Mouse (Mus musculus): ENCODE results near the gene Rcor2. TPM values are rescaled to one million over a fixed set of nuclear protein-coding genes. Genes with fewer than 3 reads are reported as not detected.
A peak's percentile ranks its signal among the peaks of the same experiment; 100 is the strongest.

Gene Rcor2
- polyA plus RNA-seq, 2 experiments: 0.36 to 1.7 TPM

DNA sequence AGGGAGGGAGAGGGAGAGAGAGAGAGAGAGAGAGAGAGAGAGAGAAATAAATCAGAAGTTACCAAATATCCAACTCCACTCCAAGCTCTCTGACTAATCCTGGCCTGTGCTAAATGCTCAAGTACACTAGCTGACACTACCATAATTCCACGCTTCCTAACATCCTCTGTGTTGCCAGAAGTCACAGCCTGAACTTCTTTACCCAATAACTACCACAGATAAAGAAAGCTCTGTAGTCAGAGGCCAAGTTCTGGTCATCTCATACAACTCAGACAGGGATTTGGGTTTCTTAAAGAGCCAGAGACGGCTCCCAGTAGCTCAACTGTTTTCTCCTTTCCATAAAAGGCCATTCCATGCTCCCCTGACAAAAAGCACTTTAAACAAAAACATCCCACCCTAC is 37.7 kb downstream of the Rcor2 start:
- Histone ChIP-seq H3K9me3 (ENCODE audit: control insufficient read depth, low read length) (no peaks in the 10 kb centered on the region), H3K36me3 (replicated peaks; ENCODE audit: control insufficient read depth, insufficient read depth, low read depth) (no peaks in the 10 kb centered on the region), H3K4me3 (ENCODE audit: insufficient read depth in 1 of 2, low read depth in 2 of 2, low read length in 2 of 2) (no peak overlapping the region), H3K4me1 (replicated peaks; ENCODE audit: control insufficient read depth in 2 of 2, insufficient read depth in 2 of 2, low read length in 1 of 2) (peaks cover 46 to 53% of the 10 kb centered on the region in 2 experiments), H3K27me3 (ENCODE audit: control insufficient read depth, insufficient read depth, low read length) (no peaks in the 10 kb centered on the region), H3K27ac (no peak overlapping the region), H3K9ac (replicated peaks) (no peak overlapping the region), H3K4me2 (ENCODE audit: low read depth) (no peak overlapping the region)
- TF ChIP-seq EP300 (IDR thresholded peaks at IDR 0.05; ENCODE audit: low read depth) (no peak), CTCF (IDR thresholded peaks at IDR 0.05; ENCODE audit: low read depth) (no peak)
- ATAC-seq (ENCODE audit: insufficient read depth): no peak
- 70% methylated on average over 2 of the region's 2 CpGs for whole genome bisulfite sequencing (ENCODE audit: insufficient replicate concordance)
- DNase-seq (ENCODE audit: low read depth in 3 of 3, low spot score in 3 of 3): no peak

- H3K27ac ChIP-seq: no peak overlapping the region; the same call in 1 of the 2 replicates
- ATAC-seq (ENCODE audit: insufficient read depth): peak; percentile 19; the same call in 1 of the 2 replicates
- H3K27me3 ChIP-seq (ENCODE audit: control insufficient read depth, insufficient read depth, low read length): no peaks in the 10 kb centered on the region
- no peaks in the 10 kb centered on the region for H3K9me3 ChIP-seq (ENCODE audit: control insufficient read depth, low read length)
- H3K36me3 ChIP-seq (replicated peaks; ENCODE audit: control insufficient read depth, insufficient read depth, low read depth): no peaks in the 10 kb centered on the region
- peaks cover 55 to 61% of the 10 kb centered on the region in 2 experiments for H3K4me1 ChIP-seq (replicated peaks; ENCODE audit: control insufficient read depth in 2 of 2, insufficient read depth in 2 of 2, low read length in 1 of 2)
- 42% methylated on average over 10 of the region's 11 CpGs for WGBS (ENCODE audit: insufficient replicate concordance)
- H3K9ac ChIP-seq (replicated peaks): no peak overlapping the region; the same call in 1 of the 2 replicates
- TF ChIP-seq CTCF (IDR thresholded peaks at IDR 0.05; ENCODE audit: low read depth) (no peak), EP300 (IDR thresholded peaks at IDR 0.05; ENCODE audit: low read depth) (peak; percentile 30; the same call in 1 of the 2 replicates)
- H3K4me2 ChIP-seq (ENCODE audit: low read depth): peak overlapping the region; percentile 18; the same call in 1 of the 2 replicates
- no peak overlapping the region for H3K4me3 ChIP-seq (ENCODE audit: insufficient read depth in 1 of 2, low read depth in 2 of 2, low read length in 2 of 2)
- no peak for DNase-seq (ENCODE audit: low read depth in 3 of 3, low spot score in 3 of 3)
Measured at GRCm38 (mm10) chr19:7305380-7306310, 38.5 kb downstream of the Rcor2 start.

DNA sequence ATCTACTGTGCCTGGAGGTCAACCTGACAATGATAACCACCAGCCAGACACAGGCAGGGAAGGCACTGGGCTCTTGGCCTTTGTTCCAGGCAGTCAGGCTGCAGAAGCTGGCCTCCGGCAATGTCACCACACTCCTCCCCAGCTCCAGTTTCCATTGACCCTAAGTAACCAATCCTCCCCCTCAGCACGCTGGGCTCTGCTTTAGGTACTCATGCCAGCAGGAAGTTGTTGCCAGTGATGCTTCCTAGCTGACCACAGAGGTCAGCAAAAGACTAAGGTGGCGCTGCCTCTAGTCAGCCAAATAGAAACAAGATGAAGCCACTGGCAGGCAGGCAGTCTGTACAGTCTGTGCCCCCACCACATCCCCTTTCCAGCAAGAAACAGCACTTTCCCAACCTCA is 39.8 kb downstream of the Rcor2 start:
- Histone ChIP-seq H3K4me2 (ENCODE audit: low read depth) (no peak overlapping the region), H3K9me3 (ENCODE audit: control insufficient read depth, low read length) (no peaks in the 10 kb centered on the region), H3K27me3 (ENCODE audit: control insufficient read depth, insufficient read depth, low read length) (no peaks in the 10 kb centered on the region), H3K9ac (replicated peaks) (no peak overlapping the region), H3K27ac (no peak overlapping the region), H3K36me3 (replicated peaks; ENCODE audit: control insufficient read depth, insufficient read depth, low read depth) (no peaks in the 10 kb centered on the region), H3K4me1 (replicated peaks; ENCODE audit: control insufficient read depth in 2 of 2, insufficient read depth in 2 of 2, low read length in 1 of 2) (peaks cover 68 to 72% of the 10 kb centered on the region in 2 experiments), H3K4me3 (ENCODE audit: insufficient read depth in 1 of 2, low read depth in 2 of 2, low read length in 2 of 2) (no peak overlapping the region)
- no peak for ATAC-seq (ENCODE audit: insufficient read depth)
- TF ChIP-seq EP300 (IDR thresholded peaks at IDR 0.05; ENCODE audit: low read depth) (no peak), CTCF (IDR thresholded peaks at IDR 0.05; ENCODE audit: low read depth) (no peak)
- WGBS (ENCODE audit: insufficient replicate concordance): 66% methylated on average over 3 of the region's 3 CpGs
- DNase-seq (ENCODE audit: low read depth in 3 of 3, low spot score in 3 of 3): no peak

GRCm38 (mm10) chr19:7307995-7308770 is 41.1 kb downstream of the Rcor2 start:
- Histone ChIP-seq H3K36me3 (replicated peaks; ENCODE audit: control insufficient read depth, insufficient read depth, low read depth) (no peaks in the 10 kb centered on the region), H3K9me3 (ENCODE audit: control insufficient read depth, low read length) (no peaks in the 10 kb centered on the region), H3K27ac (peak overlapping the region; percentile 32), H3K9ac (replicated peaks) (peak overlapping the region; percentile 29), H3K27me3 (ENCODE audit: control insufficient read depth, insufficient read depth, low read length) (no peaks in the 10 kb centered on the region), H3K4me3 (ENCODE audit: insufficient read depth in 1 of 2, low read depth in 2 of 2, low read length in 2 of 2) (peak overlapping the region in 1 of 2 experiments; percentile 6; a peak in 1 of 4 replicates), H3K4me1 (replicated peaks; ENCODE audit: control insufficient read depth in 2 of 2, insufficient read depth in 2 of 2, low read length in 1 of 2) (peaks cover 72 to 73% of the 10 kb centered on the region in 2 experiments), H3K4me2 (ENCODE audit: low read depth) (peak overlapping the region; percentile 69)
- DNase-seq (ENCODE audit: low read depth in 3 of 3, low spot score in 3 of 3) (peak; percentile 40 to 54 (median 46)), ATAC-seq (ENCODE audit: insufficient read depth) (peak; percentile 77)
- TF ChIP-seq EP300 (IDR thresholded peaks at IDR 0.05; ENCODE audit: low read depth) (peak; percentile 67; the same call in 1 of the 2 replicates), CTCF (IDR thresholded peaks at IDR 0.05; ENCODE audit: low read depth) (no peak)
- 12% methylated on average over 8 of the region's 8 CpGs for WGBS (ENCODE audit: insufficient replicate concordance)
